Mouse (Mus musculus): ENCODE measurements at regions not wholly inside any gene's neighbourhood (a gene's known extent, or its start where the extent isn't known, plus 50 kb on each side); places are given as distances from the start of the nearest gene placed in this dataset.

DNA sequence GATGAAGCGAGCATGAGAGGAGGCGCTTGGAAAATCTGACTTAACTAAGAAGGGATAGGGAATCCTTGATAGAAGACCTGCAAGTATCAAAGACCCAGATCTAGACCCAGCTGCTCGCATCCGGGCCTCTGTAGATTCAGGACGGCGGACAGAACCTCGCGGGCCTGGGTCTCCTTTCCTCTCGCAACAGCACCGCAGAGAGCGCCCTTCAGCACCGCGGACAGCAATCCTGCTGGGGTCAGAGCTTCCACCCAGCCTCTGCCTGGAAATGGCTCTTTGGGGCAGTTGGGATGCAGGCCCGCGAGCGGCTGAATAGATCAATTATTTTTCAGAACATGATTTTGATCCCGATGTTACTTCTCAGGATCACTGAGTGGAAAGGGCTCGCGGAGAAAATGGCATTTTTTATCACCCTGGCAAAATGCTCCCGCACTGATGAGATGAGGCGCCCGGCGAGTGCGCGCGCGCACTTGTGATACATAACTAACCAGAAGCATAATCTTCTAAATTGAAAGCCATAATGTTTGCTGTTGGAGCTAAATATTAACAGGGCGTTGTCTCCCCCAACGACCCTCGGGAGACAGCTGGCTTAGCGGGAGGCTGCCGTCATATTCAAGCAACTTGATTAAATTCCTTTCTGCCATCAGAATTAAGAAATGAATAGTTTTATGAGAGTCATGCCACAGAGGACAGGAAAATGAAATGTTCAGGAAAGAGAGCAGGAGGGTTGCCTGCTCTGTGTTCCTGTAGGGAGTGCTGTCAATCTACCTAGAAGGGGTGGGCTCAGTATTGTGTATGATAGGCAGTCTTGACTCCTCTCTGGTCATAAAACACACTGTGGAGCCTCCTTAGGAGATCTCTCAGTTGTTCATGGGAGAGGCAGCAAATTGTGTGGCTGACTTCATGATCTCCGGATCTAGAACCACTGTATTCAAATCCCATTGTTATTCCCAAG, 173.1 kb upstream of the Zc3h12a start:
- no peak for ATAC-seq (ENCODE audit: insufficient number of reproducible peaks, low FRiP score, low TSS enrichment, low read depth)
- Histone ChIP-seq H3K27ac (replicated peaks; ENCODE audit: low read depth, low read length) (no peak overlapping the region), H3K9ac (ENCODE audit: low read length) (no peak overlapping the region), H3K4me3 (ENCODE audit: low read depth, low read length) (no peak overlapping the region), H3K27me3 (ENCODE audit: control insufficient read depth, insufficient read depth, low read length) (peaks cover 12% of the 10 kb centered on the region), H3K36me3 (ENCODE audit: control insufficient read depth, insufficient read depth, low read length) (no peaks in the 10 kb centered on the region), H3K4me2 (ENCODE audit: low read depth, severe bottlenecking) (no peak overlapping the region), H3K9me3 (ENCODE audit: control insufficient read depth, low read length) (no peaks in the 10 kb centered on the region), H3K4me1 (ENCODE audit: control insufficient read depth, insufficient read depth, low read length) (no peaks in the 10 kb centered on the region)
- 27% methylated on average over 33 of the region's 33 CpGs for WGBS
- peak; percentile 96 for DNase-seq (ENCODE audit: low spot score)

DNA sequence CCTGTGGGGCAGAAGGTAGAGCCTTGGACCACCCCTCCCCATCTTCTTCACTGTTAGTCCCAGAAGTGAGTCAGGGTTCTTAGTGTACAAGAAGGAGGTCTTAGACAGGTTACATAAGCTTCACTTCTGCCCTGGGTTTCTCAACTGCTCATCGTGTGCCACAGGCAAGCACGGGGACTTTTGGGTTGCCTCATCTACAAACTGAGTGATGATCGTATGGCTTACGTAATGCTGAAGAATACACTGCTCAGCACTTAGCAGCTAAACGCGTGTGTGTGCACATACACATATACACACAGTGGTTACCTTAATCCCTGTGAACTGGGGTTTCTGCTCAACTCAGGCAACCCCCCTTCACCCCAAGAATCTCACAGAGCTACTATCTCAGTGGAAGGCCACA, 163.1 kb upstream of the Zc3h12a start:
- Histone ChIP-seq H3K4me3 (ENCODE audit: low read depth, low read length) (no peak overlapping the region), H3K9ac (ENCODE audit: low read length) (no peak overlapping the region), H3K36me3 (ENCODE audit: control insufficient read depth, insufficient read depth, low read length) (no peaks in the 10 kb centered on the region), H3K9me3 (ENCODE audit: control insufficient read depth, low read length) (no peaks in the 10 kb centered on the region; the same call in 1 of the 2 replicates), H3K27ac (replicated peaks; ENCODE audit: low read depth, low read length) (no peak overlapping the region), H3K27me3 (ENCODE audit: control insufficient read depth, insufficient read depth, low read length) (no peaks in the 10 kb centered on the region), H3K4me2 (ENCODE audit: low read depth, severe bottlenecking) (no peak overlapping the region), H3K4me1 (ENCODE audit: control insufficient read depth, insufficient read depth, low read length) (no peaks in the 10 kb centered on the region)
- ATAC-seq (ENCODE audit: insufficient number of reproducible peaks, low FRiP score, low TSS enrichment, low read depth) = no peak
- DNase-seq (ENCODE audit: low spot score) = no peak
- WGBS = 78% methylated on average over 6 of the region's 6 CpGs

DNA sequence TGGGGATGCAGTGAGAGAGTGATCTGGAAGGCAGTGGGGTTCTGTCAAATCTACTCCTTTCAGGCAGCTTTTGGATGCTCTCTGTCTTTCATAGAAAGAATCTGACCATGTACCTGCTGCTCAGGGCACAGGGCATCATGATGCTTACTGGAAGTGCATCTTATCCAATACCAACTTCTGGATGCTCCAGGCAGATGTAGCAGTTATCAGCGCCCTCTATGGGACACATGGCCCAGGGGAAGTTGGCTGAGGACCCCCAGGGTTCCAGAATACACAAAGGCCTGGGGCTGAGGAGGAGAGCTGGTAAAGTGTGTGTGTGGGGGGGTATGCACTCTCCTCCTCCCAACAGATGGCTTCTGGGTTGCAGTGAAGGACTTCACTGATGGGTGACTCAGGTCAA, 162.1 kb upstream of the Zc3h12a start:
- H3K9ac ChIP-seq (ENCODE audit: low read length) = no peak overlapping the region
- H3K36me3 ChIP-seq (ENCODE audit: control insufficient read depth, insufficient read depth, low read length) = no peaks in the 10 kb centered on the region
- no peak overlapping the region for H3K4me3 ChIP-seq (ENCODE audit: low read depth, low read length)
- DNase-seq (ENCODE audit: low spot score) (no peak), ATAC-seq (ENCODE audit: insufficient number of reproducible peaks, low FRiP score, low TSS enrichment, low read depth) (no peak)
- H3K9me3 ChIP-seq (ENCODE audit: control insufficient read depth, low read length) = no peaks in the 10 kb centered on the region; the same call in 1 of the 2 replicates
- no peaks in the 10 kb centered on the region for H3K27me3 ChIP-seq (ENCODE audit: control insufficient read depth, insufficient read depth, low read length)
- no peak overlapping the region for H3K27ac ChIP-seq (replicated peaks; ENCODE audit: low read depth, low read length)
- no peaks in the 10 kb centered on the region for H3K4me1 ChIP-seq (ENCODE audit: control insufficient read depth, insufficient read depth, low read length)
- WGBS = 10% methylated on average over 1 of the region's 1 CpGs
- no peak overlapping the region for H3K4me2 ChIP-seq (ENCODE audit: low read depth, severe bottlenecking)

GRCm38 (mm10) chr4:125289031-125289449, 161.4 kb upstream of the Zc3h12a start:
- no peaks in the 10 kb centered on the region for H3K27me3 ChIP-seq (ENCODE audit: control insufficient read depth, insufficient read depth, low read length)
- no peak overlapping the region for H3K27ac ChIP-seq (replicated peaks; ENCODE audit: low read depth, low read length)
- H3K9me3 ChIP-seq (ENCODE audit: control insufficient read depth, low read length) = no peaks in the 10 kb centered on the region; the same call in 1 of the 2 replicates
- no peak overlapping the region for H3K9ac ChIP-seq (ENCODE audit: low read length)
- 53% methylated on average over 6 of the region's 6 CpGs for WGBS
- H3K4me3 ChIP-seq (ENCODE audit: low read depth, low read length) = no peak overlapping the region
- ATAC-seq (ENCODE audit: insufficient number of reproducible peaks, low FRiP score, low TSS enrichment, low read depth) = no peak
- no peaks in the 10 kb centered on the region for H3K4me1 ChIP-seq (ENCODE audit: control insufficient read depth, insufficient read depth, low read length)
- H3K4me2 ChIP-seq (ENCODE audit: low read depth, severe bottlenecking) = no peak overlapping the region
- DNase-seq (ENCODE audit: low spot score) = no peak
- H3K36me3 ChIP-seq (ENCODE audit: control insufficient read depth, insufficient read depth, low read length) = no peaks in the 10 kb centered on the region

- no peaks in the 10 kb centered on the region; the same call in 1 of the 2 replicates for H3K4me1 ChIP-seq (ENCODE audit: control insufficient read depth, insufficient read depth, low read length)
These were observed 155.3 kb upstream of the Zc3h12a start for GRCm38 (mm10) chr4:125282974-125283319.

GRCm38 (mm10) chr4:125282154-125282973, 154.7 kb upstream of the Zc3h12a start:
- no peak overlapping the region for H3K27ac ChIP-seq (replicated peaks; ENCODE audit: low read depth, low read length)
- no peaks in the 10 kb centered on the region; the same call in 1 of the 2 replicates for H3K4me1 ChIP-seq (ENCODE audit: control insufficient read depth, insufficient read depth, low read length)
- H3K9me3 ChIP-seq (ENCODE audit: control insufficient read depth, low read length) = no peaks in the 10 kb centered on the region
- H3K9ac ChIP-seq (ENCODE audit: low read length) = no peak overlapping the region
- DNase-seq (ENCODE audit: low spot score) = peak; percentile 68
- WGBS = 16% methylated on average over 21 of the region's 21 CpGs
- H3K36me3 ChIP-seq (ENCODE audit: control insufficient read depth, insufficient read depth, low read length) = no peaks in the 10 kb centered on the region
- no peaks in the 10 kb centered on the region for H3K27me3 ChIP-seq (ENCODE audit: control insufficient read depth, insufficient read depth, low read length)
- H3K4me2 ChIP-seq (ENCODE audit: low read depth, severe bottlenecking) = peak overlapping the region; percentile 24; the same call in 1 of the 2 replicates
- ATAC-seq (ENCODE audit: insufficient number of reproducible peaks, low FRiP score, low TSS enrichment, low read depth) = peak; percentile 67; the same call in 1 of the 2 replicates
- no peak overlapping the region for H3K4me3 ChIP-seq (ENCODE audit: low read depth, low read length)

More at GRCm38 (mm10) chr4:125282974-125283319, 155.3 kb upstream of the Zc3h12a start:
- Histone ChIP-seq H3K27ac (replicated peaks; ENCODE audit: low read depth, low read length) (no peak overlapping the region), H3K9ac (ENCODE audit: low read length) (no peak overlapping the region), H3K27me3 (ENCODE audit: control insufficient read depth, insufficient read depth, low read length) (no peaks in the 10 kb centered on the region), H3K4me2 (ENCODE audit: low read depth, severe bottlenecking) (0 out of 2 replicates have a peak overlapping the region, but pooled peaks have one; percentile 24), H3K4me3 (ENCODE audit: low read depth, low read length) (no peak overlapping the region), H3K9me3 (ENCODE audit: control insufficient read depth, low read length) (no peaks in the 10 kb centered on the region), H3K36me3 (ENCODE audit: control insufficient read depth, insufficient read depth, low read length) (no peaks in the 10 kb centered on the region)
- DNase-seq (ENCODE audit: low spot score) (no peak), ATAC-seq (ENCODE audit: insufficient number of reproducible peaks, low FRiP score, low TSS enrichment, low read depth) (no peak)
- WGBS = 28% methylated on average over 8 of the region's 8 CpGs

- no peak overlapping the region for H3K9ac ChIP-seq (ENCODE audit: low read length)
- H3K4me2 ChIP-seq (ENCODE audit: low read depth, severe bottlenecking) = no peak overlapping the region
- H3K4me1 ChIP-seq (ENCODE audit: control insufficient read depth, insufficient read depth, low read length) = no peaks in the 10 kb centered on the region; the same call in 1 of the 2 replicates
- DNase-seq (ENCODE audit: low spot score) (no peak), ATAC-seq (ENCODE audit: insufficient number of reproducible peaks, low FRiP score, low TSS enrichment, low read depth) (no peak)
- no peak overlapping the region for H3K27ac ChIP-seq (replicated peaks; ENCODE audit: low read depth, low read length)
- H3K36me3 ChIP-seq (ENCODE audit: control insufficient read depth, insufficient read depth, low read length) = no peaks in the 10 kb centered on the region
- H3K9me3 ChIP-seq (ENCODE audit: control insufficient read depth, low read length) = no peaks in the 10 kb centered on the region
- H3K4me3 ChIP-seq (ENCODE audit: low read depth, low read length) = no peak overlapping the region
- WGBS = 40% methylated on average over 7 of the region's 7 CpGs
- H3K27me3 ChIP-seq (ENCODE audit: control insufficient read depth, insufficient read depth, low read length) = peaks cover 18% of the 10 kb centered on the region
These were observed 151.5 kb upstream of the Zc3h12a start for GRCm38 (mm10) chr4:125279165-125279564.

GRCm38 (mm10) chr4:125276861-125277260, 149.2 kb upstream of the Zc3h12a start:
- H3K36me3 ChIP-seq (ENCODE audit: control insufficient read depth, insufficient read depth, low read length) = no peaks in the 10 kb centered on the region
- no peak overlapping the region for H3K4me2 ChIP-seq (ENCODE audit: low read depth, severe bottlenecking)
- no peak for ATAC-seq (ENCODE audit: insufficient number of reproducible peaks, low FRiP score, low TSS enrichment, low read depth)
- no peak overlapping the region for H3K27ac ChIP-seq (replicated peaks; ENCODE audit: low read depth, low read length)
- 74% methylated on average over 6 of the region's 6 CpGs for WGBS
- no peaks in the 10 kb centered on the region for H3K9me3 ChIP-seq (ENCODE audit: control insufficient read depth, low read length)
- no peak for DNase-seq (ENCODE audit: low spot score)
- no peaks in the 10 kb centered on the region for H3K4me1 ChIP-seq (ENCODE audit: control insufficient read depth, insufficient read depth, low read length)
- H3K9ac ChIP-seq (ENCODE audit: low read length) = no peak overlapping the region
- no peak overlapping the region for H3K4me3 ChIP-seq (ENCODE audit: low read depth, low read length)
- peaks cover 21% of the 10 kb centered on the region for H3K27me3 ChIP-seq (ENCODE audit: control insufficient read depth, insufficient read depth, low read length)
